Mouse (Mus musculus): ENCODE measurements around the gene Nudt1.

DNA sequence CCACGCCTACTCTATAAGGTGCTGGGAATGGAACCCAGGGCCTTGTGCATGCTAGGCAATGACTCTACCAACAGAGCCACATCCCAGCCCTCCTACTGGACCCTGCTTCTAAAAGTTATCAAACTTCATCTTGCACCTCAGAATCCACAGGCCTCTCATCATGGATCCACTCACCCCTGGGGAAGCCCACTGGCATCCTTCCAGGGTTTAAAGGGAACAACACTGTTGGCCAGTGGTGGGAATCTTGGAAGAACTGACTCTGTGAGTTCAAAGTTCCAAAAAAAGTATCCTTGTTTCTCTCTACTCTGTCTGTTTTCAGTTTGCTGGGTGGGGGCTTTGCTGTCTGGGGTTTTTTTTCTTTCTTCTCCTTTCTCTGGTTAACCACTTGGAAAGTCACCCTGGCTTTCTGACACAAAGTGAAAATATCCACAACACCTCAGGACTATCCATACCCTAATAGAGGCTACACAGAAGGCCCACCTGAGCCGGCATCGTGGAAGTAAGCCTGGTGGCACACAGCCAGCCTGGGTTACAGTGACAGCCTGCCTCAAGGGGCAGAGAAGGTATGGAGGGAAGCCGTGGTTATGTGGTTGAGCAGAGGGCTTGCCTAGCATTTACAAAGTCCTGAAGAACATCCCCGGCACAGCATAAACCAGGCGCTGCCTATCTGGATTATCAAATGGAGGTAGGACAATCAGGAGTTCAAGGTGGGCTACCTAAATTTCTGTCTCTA is 56.8 kb downstream of the Nudt1 start:
- TF ChIP-seq TCF12 (IDR thresholded peaks at IDR 0.05; ENCODE audit: insufficient read depth, poor library complexity, severe bottlenecking) (no peak), POLR2A (IDR thresholded peaks at IDR 0.05; ENCODE audit: insufficient read length, low read depth) (no peak), CEBPB (IDR thresholded peaks at IDR 0.05; ENCODE audit: insufficient read depth, poor library complexity, severe bottlenecking) (no peak), SRF (IDR thresholded peaks at IDR 0.05; ENCODE audit: control insufficient read depth, insufficient read length, low read depth) (no peak), REST (IDR thresholded peaks at IDR 0.05; ENCODE audit: insufficient read depth, insufficient read length) (no peak)
